Mouse (Mus musculus) c-Kit-positive CD71-negative TER-119-negative erythroid progenitor cells, embryonic 14.5 days (primary cell): Measurements from ENCODE around the gene Mcf2l.

Experiments used
- DNase-seq: peaks from one replicate; pipeline ENCODE4 v3.0.0-alpha.2; 2013; ENCODE audit warnings: low read depth

Gene Mcf2l

DNA sequence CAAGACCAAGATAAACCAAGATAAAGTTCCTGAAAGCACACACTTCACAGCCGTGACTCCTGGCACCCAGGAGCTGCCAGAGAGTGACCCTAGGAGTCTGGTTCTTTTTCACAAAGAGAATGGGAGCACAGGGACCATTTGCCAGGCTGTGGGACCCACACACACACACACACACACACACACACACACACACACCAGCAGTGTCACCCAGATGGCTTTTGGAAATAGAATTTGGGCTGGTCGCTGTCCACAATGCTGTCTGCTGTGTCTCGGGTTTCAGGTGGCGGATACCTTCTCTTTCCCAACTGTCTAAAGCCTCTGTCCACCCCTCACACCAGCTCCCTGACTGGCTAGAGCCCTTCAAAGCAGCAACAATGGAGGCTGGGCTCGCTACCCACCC, 120.9 kb downstream of the Mcf2l start:
- no peak for DNase-seq

GRCm38 (mm10) chr8:12995481-12995880, 121.9 kb downstream of the Mcf2l start:
- no peak for DNase-seq

GRCm38 (mm10) chr8:12996831-12997275, 123.2 kb downstream of the Mcf2l start:
- DNase-seq = no peak

DNA sequence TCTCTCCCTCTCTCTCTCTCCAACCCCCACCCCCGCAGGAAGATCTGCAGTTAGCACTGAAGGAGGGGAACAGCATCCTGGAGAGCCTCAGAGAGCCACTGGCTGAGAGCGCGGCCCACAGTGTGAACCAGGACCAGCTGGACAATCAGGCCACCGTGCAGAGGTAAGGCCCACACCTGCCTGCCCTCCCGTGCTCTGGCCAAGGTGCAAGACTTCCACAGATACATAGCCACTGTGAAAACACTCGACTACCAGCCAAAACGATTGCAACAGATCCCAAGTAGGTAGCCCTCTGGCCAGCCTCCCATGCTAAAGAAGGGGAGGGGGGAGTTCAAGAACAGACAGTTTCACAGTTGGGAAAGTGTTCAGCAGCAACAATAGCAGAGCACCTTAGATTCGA, 124.7 kb downstream of the Mcf2l start:
- DNase-seq = no peak

DNA sequence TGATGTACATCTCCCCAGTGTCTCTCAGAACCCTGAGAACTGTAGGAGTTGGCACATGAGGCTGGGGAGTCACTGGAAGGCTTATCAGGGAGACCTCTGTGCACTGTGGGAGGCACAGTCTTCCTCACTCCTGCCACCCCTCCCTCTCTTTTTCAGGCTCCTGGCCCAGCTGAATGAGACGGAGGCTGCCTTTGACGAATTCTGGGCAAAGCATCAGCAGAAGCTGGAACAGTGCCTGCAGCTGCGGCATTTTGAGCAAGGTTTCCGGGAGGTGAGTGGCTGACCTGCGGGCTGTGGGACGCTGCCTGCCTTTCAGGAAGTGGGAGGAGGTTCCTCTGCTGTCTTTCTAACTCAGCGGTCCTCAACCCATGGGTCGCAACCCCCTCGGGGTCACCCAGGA, 126.2 kb downstream of the Mcf2l start:
- no peak for DNase-seq

GRCm38 (mm10) chr8:13007458-13007857, 133.9 kb downstream of the Mcf2l start:
- DNase-seq = no peak

GRCm38 (mm10) chr8:13010313-13010712, 136.7 kb downstream of the Mcf2l start:
- no peak for DNase-seq

DNA sequence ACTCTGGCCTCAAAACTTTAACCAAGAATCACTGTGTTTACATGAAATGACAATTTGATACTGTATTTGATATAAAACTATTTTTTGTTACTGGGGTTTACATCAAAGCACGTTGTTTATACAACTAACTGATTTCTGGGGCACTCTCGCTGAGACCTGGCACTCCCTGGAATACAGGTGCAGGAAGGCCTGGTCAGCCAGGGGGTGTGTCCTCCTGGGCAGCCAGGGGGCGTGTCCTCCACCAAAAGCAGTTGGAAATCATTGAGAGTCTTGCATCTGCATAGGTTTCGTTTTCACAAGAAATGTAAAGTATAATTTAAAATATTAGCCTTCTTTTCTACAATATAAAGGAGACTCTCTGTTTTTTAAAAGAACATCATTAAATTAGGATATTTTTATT, 146.0 kb downstream of the Mcf2l start:
- DNase-seq = no peak

DNA sequence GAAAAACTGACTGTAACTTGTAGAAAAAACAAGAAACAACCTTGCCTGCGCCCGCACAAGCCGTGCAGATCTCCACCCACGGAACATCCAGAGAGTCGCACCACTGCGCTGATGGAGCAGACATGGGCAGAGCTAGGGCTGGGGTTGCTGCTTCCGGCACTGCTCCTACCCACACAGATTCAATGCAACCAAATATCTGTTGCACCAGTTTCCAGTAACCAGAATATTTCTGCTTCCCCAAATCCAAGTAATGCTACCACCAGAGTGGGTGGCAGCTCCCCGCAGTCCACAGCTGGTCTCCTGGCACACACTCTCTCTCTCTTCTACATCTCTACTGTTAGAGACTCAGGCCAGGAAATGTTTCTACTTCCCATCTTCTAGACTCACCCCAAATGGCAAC, 148.2 kb downstream of the Mcf2l start:
- DNase-seq = no peak

DNA sequence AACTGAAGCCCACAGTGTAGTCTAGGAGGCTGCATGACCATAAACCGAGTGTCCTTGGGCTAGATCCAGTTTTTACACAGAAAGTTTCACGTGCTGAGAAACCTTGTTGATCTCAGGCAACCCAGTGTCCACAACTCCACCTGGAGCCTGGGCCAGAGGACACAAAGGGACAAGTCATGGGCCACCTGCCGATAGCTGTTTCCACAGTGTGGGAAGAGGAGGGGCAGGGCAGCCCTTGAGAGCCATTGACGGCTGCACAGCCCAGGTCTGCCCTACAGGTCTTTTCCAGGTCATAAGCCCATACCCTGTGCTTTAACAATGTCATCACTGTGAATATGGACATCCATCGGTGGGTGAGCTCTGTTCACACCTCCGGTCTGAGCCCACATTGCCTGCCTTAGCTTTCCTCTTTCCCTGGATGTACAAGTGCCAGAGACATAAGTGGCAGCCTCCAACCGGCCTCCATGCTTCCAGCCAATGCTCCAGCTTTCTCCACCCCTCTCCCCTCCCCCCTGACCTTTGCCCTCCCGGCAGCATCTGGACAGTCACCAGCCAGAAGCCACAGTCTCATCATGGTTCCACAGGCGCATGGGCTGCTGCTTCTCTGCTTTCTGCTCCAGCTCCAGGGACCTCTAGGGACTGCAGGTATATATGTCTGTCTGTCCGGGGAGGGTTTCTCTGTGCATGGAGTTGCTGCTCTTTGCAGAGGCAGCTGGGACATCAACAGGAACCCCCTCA, 152.1 kb downstream of the Mcf2l start, which contains the start of gene F7:
TSS of gene F7 (plus strand) at position 548 of the 738 bp plus-strand sequence.
- DNase-seq = no peak

- no peak for DNase-seq
Measured at GRCm38 (mm10) chr8:13027615-13028014, 154.0 kb downstream of the Mcf2l start.

- no peak for DNase-seq
Measured at GRCm38 (mm10) chr8:13028482-13028881, 154.9 kb downstream of the Mcf2l start.

DNA sequence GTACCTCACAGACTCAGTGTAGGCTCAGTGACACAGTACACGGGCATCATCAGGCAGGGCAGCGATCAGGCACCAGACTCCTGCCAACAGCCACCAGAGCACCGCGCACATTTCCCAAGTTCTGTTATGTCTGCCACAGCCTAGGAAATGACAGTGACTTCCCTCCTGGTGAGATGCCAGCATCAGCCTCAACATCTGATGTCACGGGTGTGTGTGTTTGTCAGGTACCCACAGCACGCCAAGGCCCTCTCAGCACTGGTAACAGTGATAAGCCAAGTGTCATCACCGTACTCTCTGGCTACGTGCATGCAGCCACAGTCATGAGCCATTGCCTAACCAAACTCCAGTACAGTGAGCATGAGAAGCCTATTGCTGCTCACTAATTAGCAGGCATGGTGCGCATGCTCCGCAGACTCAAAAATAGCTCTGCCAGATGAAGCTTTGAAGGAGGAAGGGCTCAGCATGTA, 162.8 kb downstream of the Mcf2l start:
- no peak for DNase-seq

DNA sequence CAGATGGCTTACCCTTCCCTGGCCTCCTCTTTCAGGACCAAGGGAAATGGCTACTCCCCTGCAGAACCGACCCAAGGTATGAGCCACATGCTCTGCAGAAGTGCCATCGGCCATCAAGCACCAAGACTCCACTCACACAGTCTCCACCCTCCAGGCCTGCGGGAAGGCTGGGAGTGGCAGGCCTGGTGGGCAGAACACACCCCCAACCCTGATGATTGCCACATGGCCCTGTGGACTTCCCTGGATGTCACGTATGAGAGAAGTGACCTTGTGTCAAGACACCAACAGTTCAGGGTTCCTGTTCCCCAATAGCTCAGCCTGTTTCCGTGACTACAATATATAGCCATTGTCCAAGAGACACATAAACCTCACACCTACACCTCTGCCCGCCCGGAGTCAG, 163.4 kb downstream of the Mcf2l start, which contains the start of gene F10:
TSS of gene F10 (plus strand) at position 294 of the 400 bp plus-strand sequence.
- no peak for DNase-seq

- DNase-seq = no peak
Measured at GRCm38 (mm10) chr8:13037569-13037968, 164.0 kb downstream of the Mcf2l start.

DNA sequence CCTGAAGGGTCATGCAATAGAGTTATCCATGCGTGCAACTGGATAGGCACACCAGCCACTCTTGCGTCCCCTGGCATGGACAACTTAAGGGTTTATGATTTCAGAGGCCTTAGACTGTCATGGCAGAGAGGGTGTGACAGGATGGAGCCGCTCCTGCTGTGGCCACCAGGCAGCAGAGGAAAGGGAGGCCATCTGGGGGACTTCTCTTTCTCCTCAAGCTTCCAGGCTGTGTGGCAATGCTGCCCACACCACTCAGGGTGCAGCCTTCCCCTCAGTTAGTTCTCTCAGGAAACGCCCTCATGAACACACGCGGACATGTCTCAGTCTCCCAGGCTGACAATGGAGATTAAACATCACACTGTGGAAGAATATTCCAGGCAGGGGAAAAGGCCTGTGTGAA, 165.4 kb downstream of the Mcf2l start:
- no peak for DNase-seq

DNA sequence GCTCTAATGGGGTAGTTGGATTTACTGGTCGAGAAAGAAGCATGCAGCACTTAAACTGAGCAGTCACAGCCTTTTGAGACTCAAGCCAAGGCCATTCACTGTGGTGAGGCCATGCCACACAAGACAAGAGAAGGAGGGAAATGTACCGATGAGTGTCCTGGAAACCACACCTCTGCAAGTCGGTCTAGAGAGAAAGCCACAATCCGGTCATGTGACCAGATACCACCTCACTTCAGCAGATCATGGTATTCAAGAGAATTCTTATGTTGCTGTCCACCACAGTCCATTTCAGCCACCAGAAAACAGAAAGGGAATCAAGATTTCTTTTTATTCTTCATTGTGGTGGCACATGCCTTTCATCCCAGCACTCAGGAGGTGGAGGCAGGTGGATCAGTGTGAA, 167.9 kb downstream of the Mcf2l start:
- DNase-seq = no peak

- DNase-seq = no peak
Measured at GRCm38 (mm10) chr8:13047652-13048051, 174.0 kb downstream of the Mcf2l start.

DNA sequence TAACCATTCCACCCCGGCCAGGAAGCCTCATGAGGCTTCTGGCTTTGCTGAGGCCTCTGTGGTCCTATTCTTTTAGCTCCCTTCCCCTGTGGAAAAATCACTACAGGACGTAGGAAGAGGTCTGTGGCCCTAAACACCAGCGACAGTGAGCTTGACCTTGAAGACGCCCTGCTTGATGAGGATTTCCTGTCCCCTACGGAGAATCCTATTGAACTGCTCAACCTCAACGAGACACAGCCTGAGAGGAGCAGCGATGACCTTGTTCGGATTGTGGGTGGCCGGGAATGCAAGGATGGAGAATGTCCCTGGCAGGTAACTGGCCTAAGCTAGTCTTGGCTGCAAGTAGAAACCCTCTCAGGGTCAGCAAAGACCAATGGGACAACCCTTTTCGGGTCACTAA, 176.9 kb downstream of the Mcf2l start:
- DNase-seq = no peak

DNA sequence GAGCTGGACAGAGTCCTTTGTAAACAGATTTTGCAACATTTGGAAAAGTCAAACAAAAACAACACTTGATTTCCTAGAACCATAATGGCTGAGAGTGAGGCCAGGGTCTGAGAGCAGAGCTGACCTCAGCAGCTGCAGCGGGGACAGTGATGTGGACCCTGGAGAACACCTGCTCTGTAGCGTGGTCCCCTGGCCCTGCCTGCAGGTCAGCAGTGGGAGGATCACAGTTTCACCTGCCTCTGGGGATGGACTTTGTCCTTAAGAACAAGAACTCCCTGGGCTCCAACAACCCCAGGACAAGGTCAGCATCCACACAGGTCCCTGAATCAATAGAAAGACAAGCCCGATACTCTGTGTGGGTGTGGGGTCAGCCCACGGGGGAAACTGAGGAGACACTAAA, 183.7 kb downstream of the Mcf2l start:
- no peak for DNase-seq

GRCm38 (mm10) chr8:13060441-13061150, 187.0 kb downstream of the Mcf2l start, which contains the start of gene Proz:
TSS of gene Proz (plus strand) at chr8:13060914.
- no peak for DNase-seq

DNA sequence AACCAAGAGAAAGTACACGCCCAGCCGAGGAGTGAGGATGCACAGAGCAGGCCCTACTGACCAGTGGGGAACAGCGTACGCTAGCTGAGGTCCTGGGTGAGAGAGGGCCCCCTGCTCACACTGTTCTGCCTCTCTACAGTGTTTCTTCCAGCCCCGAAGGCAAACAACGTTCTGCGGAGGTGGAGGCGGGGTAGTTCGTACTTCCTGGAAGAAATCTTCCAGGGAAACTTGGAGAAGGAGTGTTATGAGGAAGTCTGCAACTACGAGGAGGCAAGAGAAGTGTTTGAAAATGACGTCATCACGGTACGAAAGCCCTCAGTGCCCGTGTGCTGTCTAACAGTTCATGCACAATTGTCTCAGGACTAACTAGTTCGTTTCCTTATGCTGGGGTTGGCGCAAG, 189.5 kb downstream of the Mcf2l start:
- no peak for DNase-seq
